Mouse (Mus musculus) right cerebral cortex, postnatal 36 days (tissue): ENCODE measurements around the gene Trp53inp2.

ENCODE experiments used
- DNase-seq, 2 experiments: peaks; one replicate each; pipeline ENCODE4 v3.0.0; 2022; ENCODE audit warnings: low spot score in 2 of 2, mixed read lengths in 1 of 2

The Trp53inp2 gene

GRCm38 (mm10) chr2:155380261-155381059, at the start of gene Trp53inp2:
TSS of gene Trp53inp2 (plus strand) at chr2:155381059.
- no peak for DNase-seq

- DNase-seq: no peak
Observed at GRCm38 (mm10) chr2:155331351-155331750, 49.5 kb upstream of the Trp53inp2 start.

GRCm38 (mm10) chr2:155333421-155333820, 47.4 kb upstream of the Trp53inp2 start:
- no peak for DNase-seq

GRCm38 (mm10) chr2:155335231-155335630, 45.6 kb upstream of the Trp53inp2 start:
- no peak for DNase-seq

- DNase-seq: no peak
Observed at GRCm38 (mm10) chr2:155336254-155336653, 44.6 kb upstream of the Trp53inp2 start.

GRCm38 (mm10) chr2:155340166-155340565, 40.7 kb upstream of the Trp53inp2 start:
- DNase-seq: no peak

GRCm38 (mm10) chr2:155346670-155347069, 34.2 kb upstream of the Trp53inp2 start:
- DNase-seq: no peak

GRCm38 (mm10) chr2:155354402-155354801, 26.5 kb upstream of the Trp53inp2 start:
- no peak for DNase-seq

- peak; percentile 94 to 95 for DNase-seq
Observed at GRCm38 (mm10) chr2:155356971-155357591, 23.8 kb upstream of the Trp53inp2 start, which contains the start of gene Pigu. TSS of gene Pigu (minus strand) at chr2:155357430.

GRCm38 (mm10) chr2:155357686-155358399, 23.0 kb upstream of the Trp53inp2 start:
- DNase-seq: no peak

- no peak for DNase-seq
Observed at GRCm38 (mm10) chr2:155367635-155368284, 13.1 kb upstream of the Trp53inp2 start.

GRCm38 (mm10) chr2:155369333-155369883, 11.5 kb upstream of the Trp53inp2 start:
- no peak for DNase-seq

GRCm38 (mm10) chr2:155372451-155372850, 8.4 kb upstream of the Trp53inp2 start:
- no peak for DNase-seq

GRCm38 (mm10) chr2:155373302-155373701, 7.6 kb upstream of the Trp53inp2 start:
- no peak for DNase-seq

- DNase-seq: no peak
Observed at GRCm38 (mm10) chr2:155373886-155374285, 7.0 kb upstream of the Trp53inp2 start.

GRCm38 (mm10) chr2:155374521-155374920, 6.3 kb upstream of the Trp53inp2 start:
- DNase-seq: no peak

GRCm38 (mm10) chr2:155376191-155376590, 4.7 kb upstream of the Trp53inp2 start:
- DNase-seq: no peak

GRCm38 (mm10) chr2:155381060-155381437, 190 bp downstream of the Trp53inp2 start:
- no peak for DNase-seq

GRCm38 (mm10) chr2:155381643-155382331, 928 bp downstream of the Trp53inp2 start:
- DNase-seq: peak; percentile 94 to 95

- DNase-seq: no peak
Observed at GRCm38 (mm10) chr2:155382332-155382700, 1.5 kb downstream of the Trp53inp2 start.
